ENCODE assay signal across 8 mouse cellular contexts in the genomic region with DNA sequence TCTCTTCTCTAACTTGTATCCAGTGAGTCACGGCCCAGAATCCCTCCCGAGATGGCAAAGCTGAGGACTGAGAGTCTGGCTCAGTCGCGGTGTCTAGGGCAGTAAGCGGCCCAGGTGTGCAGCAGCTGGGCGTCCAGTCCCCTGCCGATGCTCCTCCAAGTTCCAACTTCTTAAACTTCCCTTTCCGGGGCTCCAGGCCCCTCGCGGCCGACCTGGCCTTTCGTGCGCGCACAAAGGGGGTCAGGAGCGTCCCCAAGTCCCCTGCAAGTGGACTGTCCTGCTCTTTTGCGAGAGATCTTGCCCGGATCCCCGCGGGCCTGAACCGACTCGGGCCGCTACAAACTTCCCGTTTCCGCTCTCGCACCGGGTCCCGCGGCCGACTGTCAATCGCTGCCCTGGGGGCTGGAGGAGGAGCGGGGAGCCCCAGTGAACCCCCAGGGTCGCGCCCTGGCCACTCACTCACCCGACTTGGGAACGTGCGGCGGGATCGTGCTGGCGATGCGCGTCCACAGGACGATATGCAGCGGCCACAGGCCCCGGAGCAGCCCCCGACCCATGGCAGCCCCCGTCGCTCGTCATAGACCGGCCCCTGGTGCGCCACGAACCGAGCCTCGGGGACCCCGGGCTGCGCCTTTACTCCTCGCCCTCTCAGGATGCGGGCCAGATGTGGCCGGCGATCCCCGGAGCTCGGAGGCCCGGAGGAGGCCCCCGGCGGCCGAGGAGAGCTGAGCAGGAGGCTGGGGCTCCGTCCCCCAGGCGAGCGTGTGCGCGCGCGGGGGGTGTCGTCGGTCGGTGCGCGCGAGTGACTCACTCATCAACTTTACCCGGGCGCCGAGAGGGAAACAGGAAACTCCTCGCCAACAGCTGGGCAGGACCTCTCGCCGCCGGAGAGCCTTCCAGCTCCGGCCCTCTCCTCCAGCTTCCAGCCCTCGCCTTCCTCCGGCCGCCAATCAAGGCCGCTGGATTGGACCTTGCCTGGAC. TPM values are rescaled to one million over a fixed set of nuclear protein-coding genes. Genes with fewer than 3 reads are reported as not detected.
DNase-seq lines count a peak whose midpoint lies in the region.

A gene (minus strand): TSS at position 880 of the 981 bp plus-strand sequence.

- peak; percentile 76 for DNase-seq in ZHBTc4 (ENCODE audit: low read depth, low spot score)
- DNase-seq in embryo, embryonic 10 days (ENCODE audit: low spot score) = peak; percentile 85
- DNase-seq in gastrocnemius, postnatal 25 days = peak; percentile 88
- peak; percentile 92 for DNase-seq in induced T-regulatory cell, adult 2 months (ENCODE audit: low read depth)
- DNase-seq in left cerebral cortex, postnatal 36 days (ENCODE audit: low spot score in 2 of 2) = peak; percentile 38 to 58
- DNase-seq in mesoderm, embryonic 11.5 days (ENCODE audit: low read depth, low spot score) = peak; percentile 79
- DNase-seq in right cerebral cortex, postnatal 36 days (ENCODE audit: low spot score in 2 of 2) = peak; percentile 19 to 47
- peak; percentile 83 to 86 for DNase-seq in urinary bladder, postnatal 4 days (ENCODE audit: low spot score in 2 of 2)

- intact Hi-C loops in left cerebral cortex, postnatal 36 days (cut with DNase I) = no loop called here

RNA-seq across cellular contexts. Expression of the gene that starts here (rescaled TPM):
- 10 to 100 TPM; 18.8 to 20.3 TPM for total RNA-seq in gastrocnemius, postnatal 25 days (2021)
- total RNA-seq in left cerebral cortex, postnatal 36 days (2021) = 10 to 100 TPM; 12.2 to 12.3 TPM

Comparison
In these comparisons a context has a peak if more than half of its experiments do, and no peak if none do; other contexts are left out.
1. Peak in every context shown above with its lines: DNase-seq.
2. DNase-seq: peak in every context shown above with its lines; median percentile 92 in induced T-regulatory cell, adult 2 months; 88 in gastrocnemius, postnatal 25 days; 85 in embryo, embryonic 10 days; 84 in urinary bladder, postnatal 4 days; 79 in mesoderm, embryonic 11.5 days; 76 in ZHBTc4; 48 in left cerebral cortex, postnatal 36 days; 33 in right cerebral cortex, postnatal 36 days.